Mouse (Mus musculus) small intestine, adult 2 months (tissue): ENCODE measurements at regions not wholly inside any gene's neighbourhood (a gene's known extent, or its start where the extent isn't known, plus 50 kb on each side); places are given as distances from the start of the nearest gene placed in this dataset.

Experiments
- H3K27ac ChIP-seq: fragments of 200-500 bp; 2 replicates; pipeline ENCODE4 v1.5.1; 2012; ENCODE audit warnings: low read depth, low read length, control low read depth, inconsistent platforms; ENCODE audit not compliant: insufficient read depth
- H3K27me3 ChIP-seq: fragments of 200-500 bp; 2 replicates; pipeline ENCODE4 v1.6.1; 2012; ENCODE audit warnings: mild to moderate bottlenecking, moderate library complexity, low read length, inconsistent platforms; ENCODE audit not compliant: control insufficient read depth, insufficient read depth
- H3K36me3 ChIP-seq: fragments of 200-500 bp; 2 replicates; pipeline ENCODE4 v1.6.1; 2012; ENCODE audit warnings: mild to moderate bottlenecking, low read length, control low read depth, inconsistent platforms; ENCODE audit not compliant: control insufficient read depth, insufficient read depth
- H3K4me1 ChIP-seq: fragments of 200-500 bp; 2 replicates; pipeline ENCODE4 v1.6.1; 2012; ENCODE audit warnings: low read length, inconsistent platforms, mixed read lengths; ENCODE audit not compliant: control insufficient read depth, insufficient read depth, insufficient read length
- H3K4me3 ChIP-seq: fragments of 200-500 bp; 2 replicates; pipeline ENCODE4 v1.5.1; 2012; ENCODE audit warnings: low read depth, mild to moderate bottlenecking, control low read depth, inconsistent platforms, low read length, moderate library complexity
- CTCF ChIP-seq: fragments of 200-500 bp; IDR thresholded peaks from 2 replicates; pipeline ENCODE4 v1.5.1; 2012; ENCODE audit warnings: low read depth, mild to moderate bottlenecking, control low read depth, inconsistent platforms, low read length, moderate library complexity, mixed read lengths; ENCODE audit not compliant: insufficient replicate concordance, insufficient read length; ENCODE audit errors: extremely low read depth
- POLR2A ChIP-seq: fragments of 200-500 bp; IDR thresholded peaks from 2 replicates; pipeline ENCODE4 v1.6.1; 2012; ENCODE audit warnings: low read depth, mild to moderate bottlenecking, control low read depth, inconsistent platforms, low read length, moderate library complexity
- WGBS: fragments of 180-500 bp; shearing (Covaris S2); methylation state at CpG from one replicate; pipeline ENCODE4 v1.1.7; 2018; 5-methylcytosine and 5-hydroxymethylcytosine counted together

DNA sequence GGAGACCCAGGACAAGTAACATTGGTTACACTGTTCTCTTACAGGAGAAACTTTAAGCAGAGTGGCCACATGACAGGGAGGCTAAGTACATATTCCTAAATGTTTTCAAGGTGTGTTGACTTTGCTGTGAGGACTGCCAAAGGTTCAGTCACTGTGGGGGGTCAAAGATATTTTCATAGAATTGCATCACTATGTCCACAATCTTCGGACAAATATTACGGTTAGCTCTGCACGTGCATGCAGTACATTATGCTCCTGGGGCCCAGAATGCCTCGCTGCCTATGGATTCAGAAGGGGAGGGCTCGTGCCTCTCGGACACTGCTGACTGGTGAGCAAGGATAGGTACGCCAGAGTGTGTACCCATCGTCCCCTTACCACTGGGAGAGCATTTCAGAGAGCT lies 224.3 kb downstream of the Rybp start:
- Histone ChIP-seq H3K36me3 (no peaks in the 10 kb centered on the region), H3K4me3 (no peak overlapping the region), H3K27ac (no peak overlapping the region), H3K4me1 (no peaks in the 10 kb centered on the region), H3K27me3 (no peaks in the 10 kb centered on the region)
- WGBS, result 66% methylated on average over 8 of the region's 8 CpGs
- TF ChIP-seq CTCF (no peak), POLR2A (no peak)

DNA sequence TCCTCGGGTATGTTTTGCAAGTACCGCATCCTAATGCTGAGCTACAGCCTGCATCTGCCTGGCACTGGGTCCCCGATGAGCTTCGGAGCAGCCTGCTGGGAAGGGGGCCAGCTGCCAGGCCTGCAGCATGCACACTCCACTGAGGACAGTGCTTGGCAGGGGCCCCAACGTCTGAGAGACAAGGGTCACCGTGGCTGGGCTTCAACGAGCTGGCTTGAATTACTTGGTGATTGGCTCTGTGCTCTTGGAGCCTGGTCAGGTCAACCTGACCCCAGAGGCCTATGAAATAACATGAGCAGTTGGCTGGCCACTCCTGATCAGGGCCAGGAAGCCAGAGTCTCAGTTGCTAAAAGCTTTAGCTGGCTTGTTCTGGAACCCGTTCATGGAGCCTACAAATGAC lies 227.5 kb downstream of the Rybp start:
- Histone ChIP-seq H3K4me1 (no peaks in the 10 kb centered on the region), H3K27me3 (no peaks in the 10 kb centered on the region), H3K4me3 (no peak overlapping the region), H3K27ac (no peak overlapping the region), H3K36me3 (no peaks in the 10 kb centered on the region)
- TF ChIP-seq POLR2A (no peak), CTCF (no peak)
- 59% methylated on average over 8 of the region's 8 CpGs for WGBS

DNA sequence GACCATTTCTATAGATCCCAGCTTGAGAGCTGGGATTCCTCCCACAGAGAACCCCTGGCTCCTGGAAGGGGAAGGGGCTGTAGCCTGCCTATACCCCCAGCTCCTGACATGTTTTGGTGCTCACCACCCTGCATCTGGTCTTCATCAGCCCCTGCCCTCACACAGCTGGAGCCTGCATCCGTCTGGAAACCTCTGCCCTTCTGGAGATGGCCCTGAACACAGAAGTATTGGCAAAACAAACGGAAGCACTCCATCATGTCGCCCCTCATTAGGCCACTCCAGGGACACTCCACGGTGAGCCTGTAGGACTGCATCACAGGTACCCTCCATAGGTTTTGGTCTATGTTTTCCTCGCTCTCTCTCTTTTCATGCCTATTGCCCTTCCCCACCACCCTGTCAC lies 231.3 kb downstream of the Rybp start:
- TF ChIP-seq CTCF, result no peak
- no peak for TF ChIP-seq POLR2A
- WGBS, result 69% methylated on average over 5 of the region's 5 CpGs

DNA sequence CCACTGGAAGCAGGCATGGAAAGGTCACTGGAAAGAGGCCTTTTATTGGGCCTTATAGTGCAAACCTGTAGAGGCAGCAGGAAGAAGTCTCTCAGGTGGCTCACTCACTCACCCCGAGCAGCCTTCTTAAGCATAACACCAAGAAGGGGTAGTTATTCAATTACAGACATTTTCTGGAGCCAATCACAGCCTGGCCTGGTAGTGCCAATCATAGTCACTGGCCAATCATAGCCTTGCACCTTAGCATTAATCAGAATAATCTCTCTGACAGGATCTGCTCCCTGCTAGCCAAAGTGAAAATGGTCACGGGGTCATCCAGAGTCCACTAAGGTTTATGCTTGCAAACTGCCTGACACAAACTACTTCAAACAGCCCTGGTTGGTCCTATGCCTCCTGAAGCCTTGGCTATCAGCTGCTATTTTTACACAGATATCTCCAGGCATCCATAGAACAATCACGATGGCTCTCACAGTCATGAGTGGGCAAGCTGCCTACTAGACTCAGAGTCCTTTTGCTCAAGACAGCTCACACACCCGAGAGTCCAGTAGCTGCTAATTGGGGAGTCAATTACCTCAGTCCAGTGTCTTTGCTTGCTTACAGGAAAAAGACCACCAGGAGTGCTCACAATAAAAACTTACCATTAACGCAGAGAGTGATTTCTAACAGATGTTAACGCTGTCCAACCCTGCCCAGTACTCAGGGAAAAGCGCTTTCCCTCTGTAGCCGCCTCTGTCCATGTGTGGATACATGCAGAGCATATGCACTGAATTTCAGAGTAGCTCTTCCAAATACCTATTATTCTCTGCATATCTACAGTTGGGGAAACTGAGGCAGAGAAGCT lies 234.1 kb downstream of the Rybp start:
- TF ChIP-seq POLR2A (no peak), CTCF (no peak)
- WGBS, result 53% methylated on average over 8 of the region's 8 CpGs
- H3K27ac ChIP-seq, result no peak overlapping the region

More for the DNA sequence above, 231.3 kb downstream of the Rybp start:
- Histone ChIP-seq H3K36me3 (no peaks in the 10 kb centered on the region), H3K4me1 (no peaks in the 10 kb centered on the region), H3K4me3 (no peak overlapping the region), H3K27me3 (no peaks in the 10 kb centered on the region), H3K27ac (no peak overlapping the region)

DNA sequence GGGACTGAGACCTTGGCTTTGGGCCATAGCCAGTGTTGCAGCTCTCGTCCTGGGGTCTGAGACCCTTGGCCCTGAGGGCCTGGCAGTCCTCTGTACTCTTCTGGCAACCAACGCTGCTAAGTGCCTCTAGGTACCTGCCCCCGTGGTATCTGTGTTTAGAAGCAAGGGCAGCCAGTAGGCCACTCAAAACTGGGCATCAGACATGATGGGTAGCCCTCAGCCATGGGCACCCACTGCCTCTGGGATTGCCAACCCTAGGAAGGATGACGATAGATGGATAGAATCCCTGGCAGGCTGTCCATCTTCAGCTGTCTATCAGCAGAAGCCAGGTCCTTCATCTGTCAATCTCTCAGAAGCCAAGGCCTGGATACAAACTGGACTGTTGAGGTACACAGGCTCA lies 234.9 kb downstream of the Rybp start:
- WGBS, result 89% methylated on average over 4 of the region's 4 CpGs
- Histone ChIP-seq H3K27me3 (no peaks in the 10 kb centered on the region), H3K36me3 (no peaks in the 10 kb centered on the region), H3K4me3 (no peak overlapping the region), H3K27ac (no peak overlapping the region), H3K4me1 (no peaks in the 10 kb centered on the region)
- TF ChIP-seq POLR2A (no peak), CTCF (no peak)

More for the DNA sequence above, 234.1 kb downstream of the Rybp start:
- Histone ChIP-seq H3K36me3 (no peaks in the 10 kb centered on the region), H3K27me3 (no peaks in the 10 kb centered on the region), H3K4me3 (no peak overlapping the region), H3K4me1 (no peaks in the 10 kb centered on the region)

- Histone ChIP-seq H3K4me1 (no peaks in the 10 kb centered on the region), H3K4me3 (no peak overlapping the region), H3K27me3 (no peaks in the 10 kb centered on the region; the same call in 1 of the 2 replicates), H3K36me3 (no peaks in the 10 kb centered on the region), H3K27ac (no peak overlapping the region)
- 90% methylated on average over 3 of the region's 3 CpGs for WGBS
- TF ChIP-seq CTCF, result no peak
- TF ChIP-seq POLR2A, result no peak
These were observed 238.2 kb downstream of the Rybp start for GRCm38 (mm10) chr6:100049036-100049435.

- no peak overlapping the region for H3K4me3 ChIP-seq
- H3K27ac ChIP-seq, result no peak overlapping the region
- H3K36me3 ChIP-seq, result no peaks in the 10 kb centered on the region
- 36% methylated on average over 12 of the region's 12 CpGs for WGBS
- TF ChIP-seq POLR2A, result no peak
- no peak for TF ChIP-seq CTCF
- no peaks in the 10 kb centered on the region for H3K4me1 ChIP-seq
- H3K27me3 ChIP-seq, result no peaks in the 10 kb centered on the region; the same call in 1 of the 2 replicates
These were observed 240.9 kb downstream of the Rybp start for GRCm38 (mm10) chr6:100046186-100046990.

- H3K4me3 ChIP-seq, result no peak overlapping the region
- WGBS, result 83% methylated on average over 6 of the region's 6 CpGs
- H3K27ac ChIP-seq, result no peak overlapping the region
- no peaks in the 10 kb centered on the region for H3K4me1 ChIP-seq
- no peaks in the 10 kb centered on the region; the same call in 1 of the 2 replicates for H3K27me3 ChIP-seq
- no peaks in the 10 kb centered on the region for H3K36me3 ChIP-seq
- TF ChIP-seq CTCF (no peak), POLR2A (no peak)
These were observed 242.2 kb downstream of the Rybp start for GRCm38 (mm10) chr6:100045109-100045508.
